Mouse (Mus musculus) left cerebral cortex, adult 8-10 months (tissue): ENCODE results near the gene Rbms1. TPM values are rescaled to one million over a fixed set of nuclear protein-coding genes. Genes with fewer than 3 reads are reported as not detected.
A peak's percentile ranks its signal among the peaks of the same experiment; 100 is the strongest.

ENCODE experiments used
- DNase-seq, 2 experiments: peaks; one replicate each; pipeline ENCODE4 v3.0.0; 2022; ENCODE audit warnings: low spot score in 2 of 2
- total RNA-seq, 4 experiments: library from RNA; stranded (reverse); gene quantifications; 2 replicates each; pipeline ENCODE4 v1.2.4; 2022

The Rbms1 gene
- total RNA-seq, 4 experiments from 2014 or later, result 20.8 to 25.4 (median 23.8) TPM

DNA sequence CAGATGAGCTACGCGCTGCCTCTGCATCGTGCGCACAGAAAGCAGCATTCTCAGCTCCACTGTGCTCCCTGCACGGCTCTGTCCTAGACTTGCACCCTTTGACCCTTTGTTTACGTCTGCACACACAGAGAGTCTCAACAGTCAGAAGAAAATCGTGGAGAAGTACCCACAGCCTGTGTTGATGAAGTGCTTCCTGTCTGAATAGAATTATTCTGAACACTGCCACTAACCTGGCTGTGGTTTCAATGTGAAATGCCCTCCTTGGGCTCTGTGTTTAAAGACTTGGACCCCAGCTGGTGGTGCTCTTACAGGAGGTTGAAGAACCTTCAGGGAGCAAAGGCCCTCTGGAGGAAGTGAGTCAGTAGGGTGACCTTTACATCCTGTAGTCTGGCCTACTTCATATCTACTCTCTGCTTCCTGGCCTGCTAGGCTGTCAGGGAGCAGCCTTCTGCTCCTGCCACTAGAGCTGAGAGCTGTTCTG lies 153.5 kb downstream of the Rbms1 start:
- no peak for DNase-seq

DNA sequence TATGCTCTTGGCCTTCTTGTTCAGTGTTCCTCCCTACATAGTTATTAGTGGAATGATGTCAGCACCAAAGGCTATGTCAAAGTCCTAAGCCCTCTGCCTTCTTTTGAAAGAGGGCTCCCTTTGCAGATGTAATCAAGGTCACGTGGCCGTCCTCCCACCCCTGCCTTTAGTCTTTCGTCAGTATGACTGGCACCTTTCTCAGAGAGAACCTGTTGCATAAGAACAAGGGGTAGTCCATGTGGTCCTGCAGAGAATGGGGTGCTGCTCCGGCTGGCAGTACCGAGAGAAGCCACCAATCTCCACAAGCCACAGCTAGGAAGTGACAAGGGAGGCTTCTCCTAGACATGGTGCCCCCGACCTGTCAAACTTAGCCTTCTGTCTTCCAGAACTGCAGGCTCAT lies 154.2 kb downstream of the Rbms1 start:
- no peak for DNase-seq

DNA sequence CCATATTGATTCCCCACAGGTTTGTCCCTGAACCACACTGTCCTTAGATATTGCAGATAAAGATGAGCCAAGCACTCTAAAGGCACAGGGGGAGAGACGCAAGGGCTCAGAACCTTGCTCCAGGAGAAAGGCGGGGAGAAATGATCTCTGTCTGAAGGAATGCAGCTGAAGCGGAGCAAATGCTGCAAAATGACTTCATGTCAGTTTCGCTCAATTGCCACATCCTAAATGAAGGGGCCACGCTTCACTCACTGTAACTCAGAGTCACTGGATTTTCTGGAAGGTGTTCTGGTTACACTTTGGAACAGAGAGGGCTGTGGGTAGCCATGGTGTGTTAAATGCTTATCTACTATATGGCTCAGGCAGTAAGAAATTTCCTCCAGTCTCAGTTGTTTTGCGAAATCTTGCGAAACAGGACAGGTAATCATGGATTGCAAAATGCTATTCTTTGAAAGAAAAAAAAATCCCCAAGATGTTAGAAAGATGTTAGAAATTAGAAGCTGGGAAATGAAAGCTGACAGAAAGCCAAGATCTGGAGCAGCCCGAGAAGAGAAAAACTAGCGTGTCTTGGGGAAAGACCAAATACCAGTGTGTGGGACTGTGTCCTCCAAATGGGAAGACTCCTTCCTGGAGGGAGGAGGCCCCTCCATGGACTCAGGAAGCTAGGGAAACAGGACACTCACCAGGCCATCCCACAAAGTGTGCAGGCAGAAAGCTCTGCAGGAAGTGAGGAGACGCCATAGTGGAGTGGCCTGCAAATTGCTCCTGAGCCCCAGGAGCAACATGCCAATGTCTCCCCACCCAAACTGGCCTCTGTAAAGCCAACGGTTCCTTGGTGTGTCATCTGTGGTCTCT lies 155.4 kb downstream of the Rbms1 start:
- no peak for DNase-seq

DNA sequence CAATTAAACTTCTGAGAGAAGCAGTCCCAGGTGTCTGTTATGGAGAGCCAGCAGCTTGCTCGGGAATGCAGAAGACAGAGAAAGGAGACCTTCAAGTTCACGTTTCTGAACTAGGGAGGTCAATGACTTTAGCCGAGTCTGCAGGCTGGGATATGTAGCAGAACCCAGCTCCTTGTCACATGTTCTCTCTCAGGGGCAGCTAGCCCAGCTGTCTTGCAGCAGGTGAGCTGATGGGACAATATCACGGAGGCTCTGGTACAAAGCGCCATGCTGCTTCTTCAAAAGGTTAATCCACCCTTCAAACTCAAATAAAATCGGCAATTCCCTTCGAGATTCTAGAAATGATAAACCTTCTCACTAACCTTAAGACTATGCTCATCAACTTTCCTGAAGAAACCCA lies 158.2 kb downstream of the Rbms1 start:
- no peak for DNase-seq

DNA sequence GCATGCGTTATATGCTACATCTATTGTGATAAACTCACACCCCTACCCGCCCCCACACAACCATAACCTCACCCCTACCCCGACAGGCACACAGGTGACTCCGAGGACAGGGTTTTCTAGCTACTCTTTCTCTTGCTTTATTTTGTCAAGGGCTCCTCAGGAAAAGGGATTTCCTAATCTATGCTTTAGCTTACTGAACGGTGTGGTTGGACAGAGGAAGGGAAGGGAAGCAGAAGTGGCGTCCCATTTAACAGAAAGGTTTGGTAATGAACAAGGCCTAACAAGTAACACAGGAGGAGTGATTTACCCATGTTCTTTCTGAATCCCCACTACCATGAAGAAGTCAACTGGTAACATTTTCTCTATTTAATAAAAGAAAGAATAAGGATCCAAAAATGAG lies 159.6 kb downstream of the Rbms1 start:
- no peak for DNase-seq

DNA sequence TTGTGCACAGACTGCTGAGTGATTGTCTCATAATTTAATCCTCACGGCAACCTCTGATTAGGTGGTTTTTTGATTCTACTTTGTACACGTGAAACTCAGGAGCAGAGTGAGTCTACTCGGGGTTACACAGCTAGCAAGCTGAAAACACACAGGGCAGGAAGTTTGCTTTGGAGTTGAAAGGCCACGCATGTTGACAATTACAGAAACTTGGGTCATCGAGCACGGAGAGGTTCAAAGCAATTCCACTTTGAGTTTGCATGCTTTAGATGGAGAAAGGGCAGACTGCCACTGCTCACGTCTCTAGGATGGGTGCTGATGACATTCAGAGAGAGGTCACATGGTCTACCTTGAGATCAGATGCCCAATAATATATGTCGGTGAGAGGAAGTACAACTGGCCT lies 160.2 kb downstream of the Rbms1 start:
- DNase-seq, result no peak

DNA sequence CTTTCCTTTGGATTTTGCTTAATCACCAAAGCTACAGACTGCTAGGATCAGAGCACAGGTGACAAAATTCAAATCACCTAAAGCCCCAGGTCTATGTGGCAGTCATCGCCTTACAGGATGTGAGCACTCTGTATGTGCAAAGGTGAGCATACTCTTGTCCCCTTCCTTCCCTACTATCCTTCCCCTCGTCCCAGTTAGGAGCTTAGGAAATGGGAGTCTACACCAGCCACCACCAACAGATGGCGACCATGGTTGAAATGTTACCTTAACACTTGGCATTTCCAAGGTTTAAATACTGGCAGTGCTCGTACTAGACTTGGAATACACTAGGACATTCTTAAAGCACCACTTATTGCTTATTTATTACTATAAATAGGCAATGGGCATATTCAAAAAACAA lies 160.8 kb downstream of the Rbms1 start:
- no peak for DNase-seq

DNA sequence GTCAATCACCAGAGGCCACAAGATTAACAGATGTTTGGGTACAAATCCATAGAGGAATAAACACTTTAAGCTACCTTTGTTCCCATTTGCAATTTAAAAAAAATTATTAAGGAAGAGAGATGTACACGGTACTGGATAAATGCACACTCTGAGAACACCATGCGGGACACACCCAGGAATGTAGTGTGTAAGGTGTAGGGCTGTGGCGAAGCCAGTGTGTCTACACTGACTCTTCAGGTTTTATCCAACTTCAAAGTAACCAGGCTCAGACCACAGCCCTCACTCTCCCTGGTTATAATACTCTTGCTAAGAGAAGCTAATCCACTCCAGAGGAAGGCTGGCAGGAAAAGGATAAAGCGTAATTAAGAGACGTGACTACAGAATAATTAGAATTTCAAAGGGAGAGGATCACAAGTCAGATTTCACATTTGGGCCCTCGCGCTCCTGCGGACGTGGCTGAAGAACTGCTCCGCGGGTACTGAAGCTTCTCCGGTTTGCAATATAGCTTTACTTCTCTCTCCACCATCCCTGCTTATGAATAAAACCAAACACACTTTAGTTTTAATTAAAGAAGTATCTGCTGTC lies 161.3 kb downstream of the Rbms1 start:
- no peak for DNase-seq

DNA sequence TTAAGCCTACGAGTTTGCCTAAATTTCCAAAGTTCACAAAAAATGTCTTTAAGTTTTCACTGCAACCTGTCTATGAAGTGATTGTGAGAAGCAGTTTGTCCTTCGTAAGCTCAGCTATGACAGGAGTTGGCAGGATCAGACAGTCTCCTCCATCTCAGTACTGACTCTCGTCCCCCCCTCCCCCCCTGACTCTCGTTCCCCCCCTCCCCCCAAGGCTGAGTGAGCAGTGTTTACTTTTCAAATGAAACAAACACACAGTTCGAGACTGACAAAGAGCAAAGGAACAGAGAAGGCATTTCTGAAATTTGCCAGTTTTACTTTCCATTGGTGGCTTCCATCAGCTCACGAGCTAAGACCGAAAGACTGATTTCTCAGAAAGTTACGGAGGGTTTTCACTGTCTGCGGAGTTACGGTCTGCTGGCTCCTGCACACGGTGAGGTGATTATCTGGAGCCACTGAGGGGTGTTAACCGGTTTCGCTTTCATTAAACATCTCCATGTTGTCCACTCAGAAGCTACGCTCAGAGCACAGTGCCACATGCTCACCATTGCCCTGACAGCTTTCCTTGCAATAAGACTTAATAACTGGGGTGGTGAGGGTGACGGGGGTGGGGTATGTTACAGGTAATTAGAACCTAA lies 162.0 kb downstream of the Rbms1 start:
- no peak for DNase-seq

DNA sequence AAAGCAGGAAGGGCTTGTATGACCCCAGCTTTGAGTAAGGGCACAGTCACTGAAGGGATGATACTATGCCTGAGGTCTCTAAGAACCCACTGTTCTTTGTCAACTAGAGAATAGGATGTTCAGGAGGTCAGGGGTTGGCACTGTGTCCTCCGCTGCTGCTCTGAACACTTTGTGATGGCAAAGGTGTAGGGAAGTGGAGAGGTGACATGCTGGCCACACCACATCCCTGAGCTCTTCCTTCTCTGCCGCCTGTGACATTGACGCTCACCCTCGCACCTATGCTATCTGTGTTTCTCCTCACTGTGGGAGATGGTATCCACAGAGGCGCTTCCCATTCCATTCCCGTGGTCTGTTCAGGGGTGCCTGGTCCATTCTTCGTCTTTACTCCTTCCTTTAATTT lies 163.2 kb downstream of the Rbms1 start:
- no peak for DNase-seq

DNA sequence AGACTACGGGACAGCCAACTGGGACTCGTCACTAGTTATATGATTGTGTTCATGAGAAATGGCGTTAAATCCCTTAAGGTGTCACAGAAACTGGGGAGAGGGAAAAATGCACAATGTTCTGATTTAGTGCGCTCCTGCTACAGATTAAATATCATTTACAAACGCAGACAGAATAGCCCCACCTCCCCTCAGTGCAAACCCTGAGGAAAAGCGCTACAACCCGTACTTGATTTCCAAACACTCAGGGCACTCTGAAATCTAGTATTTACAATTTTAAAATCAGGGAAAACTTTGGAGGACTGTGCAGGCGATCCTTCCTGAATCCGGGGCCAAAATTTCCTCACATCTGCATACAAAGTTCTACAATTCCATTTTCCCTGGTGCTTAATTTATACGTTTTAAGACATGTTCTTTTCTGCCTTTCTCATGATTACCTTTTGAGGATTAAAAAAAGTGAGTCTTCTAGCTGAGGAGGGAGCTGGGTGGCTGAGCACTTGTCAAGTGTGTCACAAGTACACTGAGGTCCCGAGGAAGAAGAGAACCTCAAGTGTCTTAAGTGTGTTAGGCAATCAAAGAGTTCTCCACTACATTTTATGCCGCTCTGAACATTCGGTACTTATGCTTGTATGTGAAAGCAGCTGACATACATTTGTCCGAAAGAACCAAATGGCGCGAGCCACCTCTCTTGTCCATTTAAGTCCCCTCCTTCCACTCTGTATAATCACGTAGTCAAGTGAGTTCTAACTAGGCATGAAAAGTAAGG lies 164.0 kb downstream of the Rbms1 start:
- DNase-seq, result no peak

DNA sequence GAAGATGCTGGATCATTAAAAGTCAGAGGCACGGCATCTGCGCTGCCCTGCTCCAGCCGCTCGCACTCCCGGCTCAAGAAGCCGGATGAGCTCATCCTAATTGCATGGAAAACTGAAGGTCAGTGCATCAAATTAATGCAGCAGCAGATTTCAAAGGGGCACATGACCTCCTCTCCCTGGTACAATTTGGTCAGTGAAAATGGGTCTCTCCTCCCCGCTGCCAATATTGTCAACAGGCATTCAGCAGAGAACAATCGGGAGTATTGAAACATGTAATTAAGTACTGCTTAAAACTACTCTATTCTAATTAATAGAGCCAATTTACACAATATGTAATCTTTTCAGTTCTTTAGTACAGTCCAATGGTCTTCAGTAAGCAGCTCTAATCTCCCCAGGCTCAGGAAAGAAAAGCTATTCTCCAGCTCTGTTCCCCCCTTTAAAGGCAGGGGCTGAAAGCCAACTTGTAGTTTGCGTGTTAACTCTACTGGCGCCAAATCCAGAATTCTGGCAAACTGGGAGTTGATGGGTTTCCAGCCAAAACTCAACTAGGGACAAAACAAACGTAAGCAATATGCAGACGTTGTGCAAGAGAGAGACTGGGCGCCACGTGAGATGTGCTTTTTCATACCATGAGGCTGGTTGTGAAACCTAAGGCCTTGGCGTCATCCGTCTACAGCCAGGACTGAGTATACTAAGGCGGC lies 165.9 kb downstream of the Rbms1 start:
- no peak for DNase-seq

DNA sequence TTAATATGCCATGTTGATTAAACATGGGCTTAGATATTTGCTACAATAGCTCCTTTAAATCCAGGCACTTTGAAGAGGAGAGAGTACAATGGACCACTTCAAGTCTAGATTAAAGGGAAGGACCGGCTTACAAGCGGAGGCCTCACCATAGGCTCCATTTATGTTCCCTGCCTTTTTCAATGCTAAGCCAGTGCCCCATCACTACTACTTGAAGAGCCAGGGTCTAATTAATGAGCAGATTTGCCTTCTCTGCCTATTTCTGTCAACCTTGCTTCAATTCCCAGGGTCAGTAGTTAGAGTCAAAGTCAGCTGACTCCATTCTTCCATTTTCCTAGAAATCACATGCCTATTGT lies 166.4 kb downstream of the Rbms1 start:
- DNase-seq, result no peak

DNA sequence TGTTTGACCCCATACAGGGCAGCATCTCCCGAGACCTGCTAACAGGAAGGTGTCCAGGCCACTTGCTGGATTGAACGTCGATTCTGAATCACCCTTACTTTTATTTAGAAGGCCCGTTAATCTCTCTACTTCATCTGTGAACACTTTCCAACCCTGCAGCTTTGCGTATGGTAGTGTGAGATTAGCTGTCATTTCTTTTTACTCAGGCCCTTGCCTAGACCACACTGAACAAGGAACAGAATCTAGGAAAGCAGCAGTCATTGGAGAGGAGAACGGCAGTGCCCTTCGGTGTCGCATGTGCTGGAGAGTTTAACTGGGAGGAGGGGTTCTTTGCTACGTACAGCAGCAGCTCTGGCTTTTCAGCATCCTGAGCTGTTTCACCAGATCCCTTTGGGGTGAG lies 167.1 kb downstream of the Rbms1 start:
- no peak for DNase-seq

DNA sequence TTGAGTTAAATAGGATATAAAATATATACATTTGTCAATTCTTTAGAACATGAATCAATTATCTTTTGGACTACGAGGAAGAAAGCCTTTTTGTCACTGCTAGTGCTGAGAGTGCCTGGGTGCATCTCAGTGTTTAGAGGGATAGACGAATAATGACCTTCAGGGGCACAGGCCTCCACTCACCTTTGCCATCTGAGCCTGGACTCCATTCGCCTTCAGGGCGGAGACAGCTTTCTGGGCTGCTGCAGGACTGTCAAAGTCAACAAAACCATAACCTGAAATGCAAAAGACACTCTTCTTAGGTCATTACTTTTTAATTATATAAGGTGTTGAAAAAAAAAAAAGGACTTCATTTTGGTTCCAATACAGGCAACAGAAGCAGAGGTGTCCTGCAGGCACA lies 170.5 kb downstream of the Rbms1 start:
- no peak for DNase-seq

DNA sequence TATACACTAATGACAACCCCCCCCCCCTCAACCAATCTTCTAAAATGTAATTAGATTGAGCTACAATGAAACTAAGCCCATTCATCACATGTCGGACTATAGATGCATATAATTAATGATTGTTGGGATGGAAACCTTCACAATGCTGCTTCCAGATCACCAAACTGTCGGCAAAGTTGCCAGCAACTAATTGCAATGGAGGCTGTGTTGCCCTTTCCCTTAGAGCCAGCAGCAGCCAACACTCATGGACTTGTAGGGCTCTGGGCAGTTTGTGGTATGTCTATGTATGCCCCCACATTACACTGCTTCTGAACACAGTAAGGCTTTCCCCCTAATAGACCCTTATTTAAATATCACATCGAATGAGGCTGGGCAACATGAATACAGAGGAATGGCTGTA lies 173.9 kb downstream of the Rbms1 start:
- no peak for DNase-seq

DNA sequence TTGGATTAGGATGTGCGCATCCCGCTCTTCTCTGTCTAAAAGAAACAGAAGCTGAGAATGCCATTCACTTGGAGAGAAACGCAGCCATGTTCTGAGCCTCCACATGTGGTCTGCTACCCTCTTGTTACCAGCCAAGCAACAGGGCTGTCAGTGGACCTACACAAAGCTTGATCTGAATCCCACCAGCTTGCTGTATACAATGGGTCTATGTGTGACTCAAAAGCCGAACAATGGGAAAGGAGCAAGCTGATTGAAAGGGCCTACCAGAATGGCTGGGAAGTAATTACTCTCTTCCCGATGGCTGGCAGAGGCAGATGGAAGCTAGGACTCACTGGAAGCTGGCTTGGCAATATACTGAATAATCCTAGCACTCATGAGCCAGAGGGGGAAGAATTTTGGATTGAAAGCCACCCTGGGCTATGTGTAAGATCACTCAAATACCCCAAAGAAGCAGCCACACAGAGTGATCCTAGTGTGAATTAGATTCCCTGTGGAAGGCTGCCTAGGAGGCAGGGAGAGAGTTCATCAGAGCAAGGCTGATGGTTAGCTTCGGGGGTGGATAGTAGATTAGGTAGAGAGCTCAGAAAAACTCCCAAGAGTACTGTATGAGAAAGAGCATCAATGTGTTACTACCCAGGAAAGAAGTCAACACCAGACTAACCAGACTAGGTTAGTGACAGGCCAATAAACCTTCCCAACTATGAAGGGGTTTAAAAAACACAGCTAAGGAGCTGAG lies 174.7 kb downstream of the Rbms1 start:
- DNase-seq, result no peak

DNA sequence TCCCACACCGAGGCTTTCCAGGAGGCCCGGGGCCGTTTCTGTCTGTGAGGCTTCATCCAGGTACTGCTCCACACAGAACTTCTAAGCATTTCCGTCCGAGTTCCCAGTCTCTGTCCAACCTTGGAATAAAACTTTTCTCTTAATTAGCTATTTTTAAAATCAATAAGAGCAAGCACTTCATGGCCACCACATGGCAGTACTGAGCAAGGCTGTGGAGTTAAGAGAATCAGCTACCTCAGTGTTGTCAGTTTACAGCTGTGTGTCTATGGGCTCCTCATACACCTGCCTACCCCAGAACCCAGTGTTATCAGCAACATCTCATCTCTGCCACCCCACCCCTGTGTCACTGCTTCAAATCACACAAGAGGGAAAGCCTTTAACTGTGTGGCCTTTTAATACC lies 175.9 kb downstream of the Rbms1 start:
- DNase-seq, result no peak

DNA sequence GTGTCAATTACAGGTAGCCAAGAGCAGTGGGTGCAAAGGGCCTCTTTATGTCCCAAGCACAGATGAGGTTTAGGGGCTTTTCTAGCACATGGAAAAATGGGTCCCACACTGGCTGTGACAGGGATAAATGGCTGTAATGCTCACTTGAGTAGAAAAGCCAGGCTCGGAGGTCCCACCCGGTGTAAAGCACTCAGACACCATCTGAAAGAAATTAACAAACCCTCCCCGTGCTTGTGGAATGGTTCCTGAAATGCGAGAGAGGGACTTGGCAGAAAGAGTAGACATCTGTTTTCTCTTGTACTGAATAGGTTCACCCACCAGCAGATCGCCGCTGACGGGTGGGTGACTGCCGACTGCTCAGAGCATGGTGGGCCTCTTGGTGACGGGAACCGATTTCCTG lies 176.7 kb downstream of the Rbms1 start:
- peak in 1 of 2 experiments; percentile 23 for DNase-seq

DNA sequence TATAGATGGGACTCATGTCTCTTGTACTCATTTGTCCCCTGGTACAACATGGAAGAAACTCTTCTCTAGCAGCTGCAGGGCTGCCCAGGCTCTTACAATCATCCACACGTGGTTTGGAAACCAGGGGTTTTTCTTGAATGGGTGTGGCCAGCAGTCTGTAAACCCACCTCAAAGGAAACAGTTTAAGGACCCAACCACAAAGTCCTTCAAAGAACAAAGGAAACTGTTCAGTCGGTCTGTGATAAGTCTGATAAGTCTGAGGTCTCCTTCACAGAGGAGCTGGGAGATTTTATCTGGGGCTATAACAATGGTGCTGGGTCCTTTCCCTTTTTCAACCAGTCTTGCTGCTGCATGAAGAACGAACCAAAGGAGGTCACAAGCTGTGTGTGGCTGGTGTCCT lies 188.5 kb downstream of the Rbms1 start:
- no peak for DNase-seq

DNA sequence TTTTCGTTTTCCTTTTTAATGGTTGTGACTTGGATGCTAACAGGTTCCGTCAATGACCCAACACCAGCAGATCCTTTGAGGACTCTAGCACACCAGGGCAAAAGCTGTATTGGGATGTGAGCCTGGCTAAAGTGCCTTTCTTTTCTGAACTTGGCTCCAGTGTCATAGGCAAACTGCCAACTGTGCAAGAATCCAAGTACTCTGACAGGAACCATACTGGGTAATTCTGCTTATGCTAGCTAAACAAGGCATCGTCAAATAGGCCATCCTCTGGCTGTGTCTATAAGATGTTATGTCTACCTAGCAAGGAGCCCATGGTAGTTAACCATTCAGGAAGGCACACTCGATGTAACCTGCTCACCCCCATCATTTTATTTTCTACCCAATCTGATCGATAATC lies 189.4 kb downstream of the Rbms1 start:
- no peak for DNase-seq
